Mouse (Mus musculus) kidney, embryonic 15.5 days (tissue): ENCODE measurements around the gene C2cd3. TPM values are rescaled to one million over a fixed set of nuclear protein-coding genes. Genes with fewer than 3 reads are reported as not detected.

ENCODE experiments used
- ATAC-seq: fragments of 200-750 bp; cut with Nextera tagmentation; replicated peaks from 2 replicates; pipeline ENCODE4 v1.8.0; 2017; ENCODE audit warnings: moderate TSS enrichment; ENCODE audit not compliant: low FRiP score
- H3K27ac ChIP-seq: fragments of 300-500 bp; sonication (generic); 2 replicates; pipeline ENCODE4 v1.5.1; 2015; ENCODE audit warnings: mild to moderate bottlenecking, inconsistent platforms
- H3K27me3 ChIP-seq: fragments of 300-500 bp; sonication (generic); 2 replicates; pipeline ENCODE4 v1.6.1; 2015; ENCODE audit warnings: inconsistent platforms
- H3K36me3 ChIP-seq: fragments of 300-500 bp; sonication (generic); 2 replicates; pipeline ENCODE4 v1.6.1; 2015; ENCODE audit warnings: inconsistent platforms
- H3K4me1 ChIP-seq: fragments of 300-500 bp; sonication (generic); 2 replicates; pipeline ENCODE4 v1.6.1; 2015; ENCODE audit warnings: inconsistent platforms
- H3K4me2 ChIP-seq: fragments of 300-500 bp; sonication (generic); 2 replicates; pipeline ENCODE4 v1.6.1; 2015; ENCODE audit warnings: moderate library complexity, mild to moderate bottlenecking, inconsistent platforms
- H3K4me3 ChIP-seq: fragments of 300-500 bp; sonication (generic); replicated peaks from 2 replicates; pipeline ENCODE4 v1.5.1; 2015; ENCODE audit warnings: mild to moderate bottlenecking, inconsistent platforms
- H3K9ac ChIP-seq: fragments of 300-500 bp; sonication (generic); 2 replicates; pipeline ENCODE4 v1.6.1; 2015; ENCODE audit warnings: mild to moderate bottlenecking, inconsistent platforms
- H3K9me3 ChIP-seq: fragments of 300-500 bp; sonication (generic); replicated peaks from 2 replicates; pipeline ENCODE4 v1.6.1; 2016; ENCODE audit warnings: inconsistent platforms
- WGBS: fragments of 180-500 bp; shearing (Covaris S2); methylation state at CpG from one replicate; pipeline ENCODE4 v1.1.7; 2015; ENCODE audit warnings: mixed read lengths; 5-methylcytosine and 5-hydroxymethylcytosine counted together
- polyA plus RNA-seq: library from polyadenylated mRNA; unstranded; fragments of >200 nt; fragmentation: Nextera tagmentation; extraction: Ambion mirVana; gene quantifications from 2 replicates; pipeline ENCODE4 v1.2.1, GENCODE M21; 2015

C2cd3 gene
- polyA plus RNA-seq, 1 experiment from 2014 or later = 27.4 TPM

- Histone ChIP-seq H3K4me1 (peaks cover 12% of the 10 kb centered on the region), H3K9me3 (no peaks in the 10 kb centered on the region), H3K4me3 (no peak overlapping the region), H3K4me2 (no peak overlapping the region), H3K9ac (no peak overlapping the region), H3K27me3 (no peaks in the 10 kb centered on the region), H3K27ac (no peak overlapping the region), H3K36me3 (peaks cover 37% of the 10 kb centered on the region)
- 54% methylated on average over 2 of the region's 2 CpGs for WGBS
- ATAC-seq = no peak
Observed at GRCm38 (mm10) chr7:100501844-100502373, 129.9 kb downstream of the C2cd3 start.

GRCm38 (mm10) chr7:100502374-100502922, 130.4 kb downstream of the C2cd3 start:
- Histone ChIP-seq H3K9me3 (no peaks in the 10 kb centered on the region), H3K4me2 (no peak overlapping the region), H3K4me1 (peaks cover 12% of the 10 kb centered on the region), H3K4me3 (no peak overlapping the region), H3K27me3 (no peaks in the 10 kb centered on the region), H3K36me3 (peaks cover 31% of the 10 kb centered on the region), H3K9ac (no peak overlapping the region), H3K27ac (no peak overlapping the region)
- ATAC-seq = no peak
- 81% methylated on average over 7 of the region's 7 CpGs for WGBS

GRCm38 (mm10) chr7:100503076-100503475, 131.0 kb downstream of the C2cd3 start:
- Histone ChIP-seq H3K4me1 (peaks cover 12% of the 10 kb centered on the region), H3K4me2 (no peak overlapping the region), H3K9ac (no peak overlapping the region), H3K36me3 (peaks cover 25% of the 10 kb centered on the region), H3K9me3 (no peaks in the 10 kb centered on the region), H3K27ac (no peak overlapping the region), H3K4me3 (no peak overlapping the region), H3K27me3 (no peaks in the 10 kb centered on the region)
- 84% methylated on average over 5 of the region's 5 CpGs for WGBS
- no peak for ATAC-seq

GRCm38 (mm10) chr7:100504740-100505487, 132.9 kb downstream of the C2cd3 start:
- Histone ChIP-seq H3K9ac (no peak overlapping the region), H3K4me2 (no peak overlapping the region), H3K4me3 (no peak overlapping the region), H3K27ac (no peak overlapping the region), H3K4me1 (peaks cover 16% of the 10 kb centered on the region), H3K36me3 (peaks cover 6% of the 10 kb centered on the region), H3K9me3 (no peaks in the 10 kb centered on the region), H3K27me3 (no peaks in the 10 kb centered on the region)
- no peak for ATAC-seq
- 71% methylated on average over 13 of the region's 13 CpGs for WGBS

- WGBS = 46% methylated on average over 4 of the region's 4 CpGs
- H3K36me3 ChIP-seq = no peaks in the 10 kb centered on the region
- no peak overlapping the region for H3K4me3 ChIP-seq
- no peaks in the 10 kb centered on the region for H3K9me3 ChIP-seq
- peaks cover 16% of the 10 kb centered on the region; the same call in 1 of the 2 replicates for H3K4me1 ChIP-seq
- H3K9ac ChIP-seq = no peak overlapping the region
- no peak overlapping the region for H3K4me2 ChIP-seq
- 0 out of 2 replicates have a peak, but pooled peaks have one; percentile 16 for ATAC-seq
- H3K27me3 ChIP-seq = no peaks in the 10 kb centered on the region
- 0 out of 2 replicates have a peak overlapping the region, but pooled peaks have one; percentile 27 for H3K27ac ChIP-seq
Observed at GRCm38 (mm10) chr7:100506494-100506893, 134.5 kb downstream of the C2cd3 start.

GRCm38 (mm10) chr7:100508670-100509069, 136.6 kb downstream of the C2cd3 start:
- H3K36me3 ChIP-seq = no peaks in the 10 kb centered on the region
- no peaks in the 10 kb centered on the region for H3K9me3 ChIP-seq
- no peak overlapping the region for H3K4me2 ChIP-seq
- no peak for ATAC-seq
- peaks cover 12% of the 10 kb centered on the region; the same call in 1 of the 2 replicates for H3K4me1 ChIP-seq
- no peak overlapping the region for H3K9ac ChIP-seq
- no peak overlapping the region for H3K27ac ChIP-seq
- 34% methylated on average over 3 of the region's 3 CpGs for WGBS
- H3K27me3 ChIP-seq = no peaks in the 10 kb centered on the region
- no peak overlapping the region for H3K4me3 ChIP-seq

GRCm38 (mm10) chr7:100511602-100512001, 139.6 kb downstream of the C2cd3 start:
- 70% methylated on average over 8 of the region's 8 CpGs for WGBS
- Histone ChIP-seq H3K27ac (no peak overlapping the region), H3K27me3 (no peaks in the 10 kb centered on the region), H3K9ac (no peak overlapping the region), H3K9me3 (no peaks in the 10 kb centered on the region), H3K4me3 (no peak overlapping the region), H3K4me1 (0 out of 2 replicates have a peak, but pooled peaks cover 4% of the 10 kb centered on the region), H3K36me3 (no peaks in the 10 kb centered on the region), H3K4me2 (no peak overlapping the region)
- no peak for ATAC-seq

GRCm38 (mm10) chr7:100514573-100514972, 142.5 kb downstream of the C2cd3 start, which contains the start of gene Dnajb13:
Dnajb13 (minus strand) TSS chr7:100514960.
- H3K4me3 ChIP-seq = no peak within 1 kb of the TSS
- no peak for ATAC-seq
- no peaks in the 10 kb centered on the region for H3K4me1 ChIP-seq
- no peaks in the 10 kb centered on the region for H3K36me3 ChIP-seq
- WGBS = 50% methylated on average over 11 of the region's 11 CpGs
- H3K27me3 ChIP-seq = no peaks in the 10 kb centered on the region
- peak within 1 kb of the TSS; percentile 12; the same call in 1 of the 2 replicates for H3K4me2 ChIP-seq
- H3K9ac ChIP-seq = no peak within 1 kb of the TSS
- H3K27ac ChIP-seq = no peak within 1 kb of the TSS
- no peaks in the 10 kb centered on the region for H3K9me3 ChIP-seq

Other genes with a start within 250 kb of the C2cd3 start
- 21.5 TPM in 2 replicates for gene Lipt2, start 213.0 kb upstream of the C2cd3 start, polyA plus RNA-seq
- 5.1 and 5.9 TPM in 2 replicates for gene Kcne3, start 195.7 kb upstream of the C2cd3 start, polyA plus RNA-seq
- gene Pgm2l1, start 144.8 kb upstream of the C2cd3 start, polyA plus RNA-seq = 3.8 and 4.4 TPM in 2 replicates
- gene P4ha3, start 86.7 kb upstream of the C2cd3 start, polyA plus RNA-seq = 7.7 TPM in 2 replicates
- 61.2 and 68.9 TPM in 2 replicates for gene Ppme1, start 74 bp downstream of the C2cd3 start, polyA plus RNA-seq
- gene Ucp3, start 100.8 kb downstream of the C2cd3 start, polyA plus RNA-seq = 0.12 and 0.17 TPM in 2 replicates
- gene Ucp2, start 121.1 kb downstream of the C2cd3 start, polyA plus RNA-seq = 191 and 221 TPM in 2 replicates
- 0.40 and 0.42 TPM in 2 replicates for gene Dnajb13, start 142.7 kb downstream of the C2cd3 start, polyA plus RNA-seq
- gene Coa4, start 164.8 kb downstream of the C2cd3 start, polyA plus RNA-seq = 23.3 and 24.9 TPM in 2 replicates
- 102 and 105 TPM in 2 replicates for gene Rab6a, start 235.2 kb downstream of the C2cd3 start, polyA plus RNA-seq
- 81.2 and 92.4 TPM in 2 replicates for gene Mrpl48, start 236.1 kb downstream of the C2cd3 start, polyA plus RNA-seq